Mouse (Mus musculus) heart, embryonic 11.5 days (tissue): ENCODE data around the gene Gm16434. TPM values are rescaled to one million over a fixed set of nuclear protein-coding genes. Genes with fewer than 3 reads are reported as not detected.
"Not testable (repeated sequence)": the region's sequence is repeated elsewhere in the genome, so short reads cannot be mapped to it uniquely, and the experiment has no call there.

Experiments used
- ATAC-seq: fragments of 200-750 bp; cut with Nextera tagmentation; replicated peaks from 2 replicates; pipeline ENCODE4 v1.8.0; 2017; ENCODE audit warnings: moderate library complexity; ENCODE audit not compliant: insufficient number of reproducible peaks, low FRiP score, low TSS enrichment
- H3K27ac ChIP-seq: fragments of 300-500 bp; sonication (generic); 2 replicates; pipeline ENCODE4 v1.5.1; 2014; ENCODE audit warnings: mild to moderate bottlenecking, low read depth, low read length
- H3K27me3 ChIP-seq: fragments of 300-500 bp; sonication (generic); 2 replicates; pipeline ENCODE4 v1.6.1; 2014; ENCODE audit warnings: mild to moderate bottlenecking, low read length, mixed read lengths; ENCODE audit not compliant: control insufficient read depth, insufficient read depth
- H3K36me3 ChIP-seq: fragments of 300-500 bp; sonication (generic); 2 replicates; pipeline ENCODE4 v1.6.1; 2014; ENCODE audit warnings: mild to moderate bottlenecking, low read length, moderate library complexity, mixed read lengths; ENCODE audit not compliant: control insufficient read depth, insufficient read depth
- H3K4me1 ChIP-seq: fragments of 300-500 bp; sonication (generic); 2 replicates; pipeline ENCODE4 v1.6.1; 2014; ENCODE audit warnings: low read length; ENCODE audit not compliant: control insufficient read depth, insufficient read depth
- H3K4me2 ChIP-seq: fragments of 300-500 bp; sonication (generic); 2 replicates; pipeline ENCODE4 v1.6.1; 2014; ENCODE audit warnings: mild to moderate bottlenecking, moderate library complexity
- H3K4me3 ChIP-seq: fragments of 300-500 bp; sonication (generic); 2 replicates; pipeline ENCODE4 v1.5.1; 2014; ENCODE audit warnings: low read depth, low read length
- H3K9ac ChIP-seq: fragments of 300-500 bp; sonication (generic); 2 replicates; pipeline ENCODE4 v1.6.1; 2014; ENCODE audit warnings: mild to moderate bottlenecking, low read depth, low read length, moderate library complexity
- H3K9me3 ChIP-seq: fragments of 300-500 bp; sonication (generic); replicated peaks from 2 replicates; pipeline ENCODE4 v1.6.1; 2016; ENCODE audit warnings: low read length; ENCODE audit not compliant: control insufficient read depth
- WGBS: fragments of 180-500 bp; shearing (Covaris S2); extraction: QIAGEN DNeasy Blood & Tissue Kit; methylation state at CpG from one replicate; pipeline ENCODE4 v1.1.7; 2014; ENCODE audit not compliant: insufficient replicate concordance; 5-methylcytosine and 5-hydroxymethylcytosine counted together
- polyA plus RNA-seq: library from polyadenylated mRNA; unstranded; fragments of >200 nt; fragmentation: Nextera tagmentation; extraction: Ambion mirVana; gene quantifications from 2 replicates; pipeline ENCODE4 v1.2.1, GENCODE M21; 2014

The Gm16434 gene
- polyA plus RNA-seq = not detected in 2 replicates

DNA sequence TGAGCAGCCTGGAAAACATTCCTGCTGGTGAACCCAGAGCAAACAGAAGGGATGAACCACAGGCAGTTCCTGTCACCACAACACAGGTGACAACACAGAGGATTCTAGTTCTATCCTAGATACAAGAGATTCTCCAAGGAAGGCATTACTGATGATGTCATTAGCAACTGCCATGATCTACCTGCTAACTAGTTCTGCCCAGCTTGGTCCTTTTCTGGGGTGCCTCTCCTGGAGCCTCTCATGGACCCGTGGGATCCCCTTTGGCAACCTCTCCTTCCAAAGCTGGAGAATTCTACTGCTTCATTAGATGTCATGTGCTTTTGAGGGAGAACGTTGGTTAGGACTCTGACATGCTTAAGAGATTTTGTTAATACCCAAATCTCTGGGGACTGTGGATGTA is at the start of gene Gm16434:
Gene Gm16434, minus strand, starts transcription at position 101 of the 400 bp plus-strand sequence.
- H3K9me3 ChIP-seq, ATAC-seq, H3K4me3 ChIP-seq, H3K9ac ChIP-seq, H3K27ac ChIP-seq, H3K4me2 ChIP-seq, H3K27me3 ChIP-seq, H3K4me1 ChIP-seq, H3K36me3 ChIP-seq: not testable (repeated sequence)
- no CpG with 5 or more reads among the region's 2 CpGs for WGBS

DNA sequence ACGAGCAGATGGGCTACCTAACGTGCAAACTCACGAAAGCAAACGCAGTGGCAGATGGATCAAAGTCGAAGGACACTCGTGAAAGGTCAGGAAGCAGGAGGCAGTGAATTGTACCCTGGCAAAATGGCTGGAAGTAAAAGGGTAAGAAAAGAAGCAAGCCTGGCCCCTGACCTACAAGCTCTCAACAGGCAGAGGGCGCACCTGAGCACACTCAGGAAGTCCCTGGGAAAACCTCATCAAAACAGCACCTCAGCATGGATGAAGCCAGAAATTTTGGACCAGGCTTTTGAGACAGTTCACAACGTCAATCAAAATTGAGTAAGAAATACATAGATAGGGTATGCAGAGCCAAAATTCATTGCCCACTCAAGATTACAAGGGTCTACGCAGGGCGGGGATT is 49.2 kb upstream of the Gm16434 start:
- H3K27me3 ChIP-seq, H3K36me3 ChIP-seq, H3K4me2 ChIP-seq, H3K9me3 ChIP-seq, H3K27ac ChIP-seq, H3K9ac ChIP-seq, H3K4me3 ChIP-seq, H3K4me1 ChIP-seq, ATAC-seq: not testable (repeated sequence)
- 3% methylated on average over 5 of the region's 10 CpGs for WGBS

DNA sequence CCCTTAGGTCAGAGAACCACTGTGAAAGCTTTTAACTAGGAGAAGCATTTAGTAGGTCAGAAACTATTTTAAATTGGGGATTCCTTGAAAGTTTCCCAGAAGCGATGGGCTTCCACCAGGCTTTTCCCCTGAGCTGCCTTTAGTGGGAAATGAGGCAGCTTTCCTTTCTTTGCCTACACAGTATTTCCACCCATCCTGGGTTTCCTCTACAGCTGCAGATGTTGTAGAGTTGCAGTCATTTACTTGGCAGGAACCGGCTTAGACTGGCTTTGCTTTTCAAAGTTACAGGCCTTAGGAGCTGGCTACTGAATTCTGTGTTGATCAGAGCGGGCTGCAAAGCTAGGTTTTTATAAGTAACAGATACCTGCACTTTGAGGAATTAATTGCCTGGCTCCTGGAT is 5.7 kb upstream of the Gm16434 start:
- 83% methylated on average over 1 of the region's 3 CpGs for WGBS
- not testable (repeated sequence) for H3K9ac ChIP-seq, H3K4me3 ChIP-seq, H3K4me2 ChIP-seq, H3K36me3 ChIP-seq, H3K27me3 ChIP-seq, H3K9me3 ChIP-seq, H3K27ac ChIP-seq, H3K4me1 ChIP-seq, ATAC-seq

DNA sequence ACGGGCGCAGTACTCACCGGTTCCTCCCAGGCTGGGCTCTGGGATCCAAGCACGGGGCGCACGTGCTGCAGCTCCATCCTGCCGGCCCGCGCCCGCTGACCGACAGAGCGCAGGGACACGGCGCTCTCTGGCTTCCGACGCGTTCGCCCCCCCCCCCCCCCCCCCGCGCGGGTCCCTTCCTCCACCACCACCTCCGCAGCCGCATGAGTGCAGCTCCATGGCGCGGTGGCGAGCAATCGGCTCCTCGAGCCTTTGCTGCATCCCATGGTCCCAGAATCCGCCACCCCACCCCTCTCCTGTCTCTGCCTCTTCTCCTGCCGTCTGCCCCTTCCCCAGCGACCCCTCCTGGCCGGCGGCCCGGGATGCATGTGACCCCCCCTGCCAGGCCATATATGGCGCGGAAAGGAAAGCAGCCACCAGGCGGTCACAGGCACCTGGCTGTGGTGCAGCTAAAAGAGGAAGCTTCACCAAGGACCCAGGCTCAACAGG is 19.8 kb downstream of the Gm16434 start, which contains the start of gene Gm3512:
Gene Gm3512, minus strand, starts transcription at position 51 of the 489 bp plus-strand sequence.
- H3K9ac ChIP-seq, H3K27me3 ChIP-seq, H3K9me3 ChIP-seq, H3K36me3 ChIP-seq, ATAC-seq, H3K4me1 ChIP-seq, H3K4me3 ChIP-seq, H3K27ac ChIP-seq, H3K4me2 ChIP-seq: not testable (repeated sequence)
- no CpG with 5 or more reads among the region's 37 CpGs for WGBS

Other genes starting within 250 kb of the Gm16434 start
- not detected in 2 replicates for gene Gm6356, start 220.7 kb downstream of the Gm16434 start, polyA plus RNA-seq
- 0.19 TPM in 1 of 2 replicates, not detected in the other for gene Gm10406, start 167.1 kb downstream of the Gm16434 start, polyA plus RNA-seq
- gene Gm3685, start 149.6 kb downstream of the Gm16434 start, polyA plus RNA-seq = not detected in 2 replicates
- gene Gm3696, start 93.9 kb downstream of the Gm16434 start, polyA plus RNA-seq = 0.69 and 1.6 TPM in 2 replicates
- gene Gm6676, start 69.1 kb downstream of the Gm16434 start, polyA plus RNA-seq = not detected in 2 replicates
- 3.5 and 5.0 TPM in 2 replicates for gene Gm3512, start 20.0 kb downstream of the Gm16434 start, polyA plus RNA-seq
- gene Gm3727, start 70.2 kb upstream of the Gm16434 start, polyA plus RNA-seq = not detected in 2 replicates
- 2.9 and 3.6 TPM in 2 replicates for gene Gm3739, start 120.5 kb upstream of the Gm16434 start, polyA plus RNA-seq
- gene Gm5797, start 137.9 kb upstream of the Gm16434 start, polyA plus RNA-seq = not detected in 2 replicates
- gene Gm8374, start 170.6 kb upstream of the Gm16434 start, polyA plus RNA-seq = not detected in 2 replicates